Mouse (Mus musculus): Measurements from ENCODE around the gene Zyg11b. TPM values are rescaled to one million over a fixed set of nuclear protein-coding genes. Genes with fewer than 3 reads are reported as not detected.

Gene Zyg11b
- polyA plus RNA-seq, 1 experiment from 2014 or later: 9.1 TPM

DNA sequence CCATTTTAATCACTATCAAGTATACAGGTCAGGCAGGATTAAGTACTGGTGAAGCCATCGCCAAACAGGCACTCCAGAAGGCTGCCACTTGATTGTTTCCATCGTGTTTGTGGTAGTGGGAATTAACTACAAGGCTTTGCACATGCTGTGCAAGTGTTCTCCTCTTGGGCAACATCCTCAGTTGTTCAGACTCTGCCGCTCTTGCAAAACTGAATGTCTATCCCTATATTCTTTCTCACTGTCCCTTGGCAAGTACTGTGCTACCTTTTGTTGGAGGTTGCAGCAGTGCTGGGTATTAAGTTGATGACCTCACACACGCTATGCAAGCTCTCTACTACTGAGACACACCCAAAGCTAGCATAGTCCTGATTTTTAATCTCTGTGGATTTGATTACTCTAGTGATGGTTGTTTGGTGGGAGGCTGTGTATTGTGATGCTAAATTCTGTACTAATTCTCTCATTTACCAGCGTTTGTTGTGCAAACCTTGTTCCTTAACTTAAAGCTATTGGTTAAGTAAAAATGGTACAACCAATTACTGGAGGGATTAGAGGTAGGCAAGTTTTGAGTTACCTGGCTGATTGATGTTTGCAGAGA is 1.5 kb upstream of the Zyg11b start:
- Histone ChIP-seq H3K4me1 (ENCODE audit: control insufficient read depth, insufficient read depth, low read length) (peaks cover 7% of the 10 kb centered on the region; the same call in 1 of the 2 replicates), H3K36me3 (ENCODE audit: control insufficient read depth, insufficient read depth, low read length) (no peaks in the 10 kb centered on the region), H3K27me3 (ENCODE audit: control insufficient read depth, insufficient read depth, low read length) (no peaks in the 10 kb centered on the region), H3K27ac (ENCODE audit: low read depth, low read length) (no peak overlapping the region), H3K9ac (ENCODE audit: low read depth, low read length) (no peak overlapping the region), H3K9me3 (replicated peaks; ENCODE audit: control insufficient read depth, low read length) (peaks cover 6% of the 10 kb centered on the region; the same call in 1 of the 2 replicates), H3K4me3 (ENCODE audit: low read depth, low read length) (no peak overlapping the region), H3K4me2 (no peak overlapping the region)
- 73% methylated on average over 5 of the region's 5 CpGs for WGBS (ENCODE audit: insufficient replicate concordance)
- ATAC-seq (replicated peaks; ENCODE audit: insufficient number of reproducible peaks, low FRiP score, low TSS enrichment): no peak

DNA sequence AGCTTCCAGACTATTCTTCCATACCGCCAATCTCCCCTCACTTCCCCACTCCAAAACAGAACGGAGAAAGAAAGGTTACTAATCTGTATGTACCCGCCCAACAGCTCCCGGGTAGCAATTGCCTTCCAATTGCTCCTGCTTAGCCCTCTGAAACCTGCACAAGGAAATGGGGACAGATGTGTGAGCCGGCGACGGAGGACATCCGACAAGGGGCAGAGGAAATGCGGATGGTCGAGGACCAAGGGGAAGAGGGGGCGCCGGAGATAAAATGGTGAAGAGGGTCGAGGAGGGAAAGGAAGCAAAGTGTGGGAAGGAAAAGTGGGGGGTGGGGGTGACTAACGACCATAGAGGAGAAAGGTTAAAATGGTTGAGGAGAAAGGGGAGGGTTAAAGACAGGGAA is 630 bp downstream of the Zyg11b start:
- Histone ChIP-seq H3K4me3 (ENCODE audit: low read depth, low read length) (peak overlapping the region; percentile 91), H3K27ac (ENCODE audit: low read depth, low read length) (peak overlapping the region; percentile 89; the same call in 1 of the 2 replicates), H3K9me3 (replicated peaks; ENCODE audit: control insufficient read depth, low read length) (0 out of 2 replicates have a peak, but pooled peaks cover 1% of the 10 kb centered on the region), H3K4me2 (peak overlapping the region; percentile 60), H3K27me3 (ENCODE audit: control insufficient read depth, insufficient read depth, low read length) (no peaks in the 10 kb centered on the region), H3K9ac (ENCODE audit: low read depth, low read length) (peak overlapping the region; percentile 91), H3K4me1 (ENCODE audit: control insufficient read depth, insufficient read depth, low read length) (peaks cover 7% of the 10 kb centered on the region; the same call in 1 of the 2 replicates), H3K36me3 (ENCODE audit: control insufficient read depth, insufficient read depth, low read length) (no peaks in the 10 kb centered on the region)
- WGBS (ENCODE audit: insufficient replicate concordance): 1% methylated on average over 14 of the region's 14 CpGs
- ATAC-seq (replicated peaks; ENCODE audit: insufficient number of reproducible peaks, low FRiP score, low TSS enrichment): no peak; the same call in 1 of the 2 replicates

DNA sequence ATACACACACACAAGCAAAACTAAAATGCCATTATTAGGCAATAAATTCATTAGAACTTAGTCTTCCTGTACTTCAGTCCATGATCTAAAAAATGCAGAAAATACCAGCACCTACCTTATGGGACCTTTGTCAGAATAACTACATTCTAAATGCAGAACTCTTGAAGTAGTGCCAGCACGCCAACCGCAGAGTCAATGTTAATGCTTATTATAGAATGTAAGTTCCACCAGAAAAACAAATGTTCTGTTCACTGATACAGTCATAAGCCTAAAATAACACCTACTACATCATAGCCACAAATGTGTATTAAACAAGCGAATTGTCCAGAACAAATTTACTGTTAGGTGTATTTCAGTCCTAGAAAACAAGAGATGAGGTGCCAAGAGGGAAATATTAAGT is 23.9 kb downstream of the Zyg11b start:
- no peak overlapping the region for H3K27ac ChIP-seq (ENCODE audit: low read depth, low read length)

DNA sequence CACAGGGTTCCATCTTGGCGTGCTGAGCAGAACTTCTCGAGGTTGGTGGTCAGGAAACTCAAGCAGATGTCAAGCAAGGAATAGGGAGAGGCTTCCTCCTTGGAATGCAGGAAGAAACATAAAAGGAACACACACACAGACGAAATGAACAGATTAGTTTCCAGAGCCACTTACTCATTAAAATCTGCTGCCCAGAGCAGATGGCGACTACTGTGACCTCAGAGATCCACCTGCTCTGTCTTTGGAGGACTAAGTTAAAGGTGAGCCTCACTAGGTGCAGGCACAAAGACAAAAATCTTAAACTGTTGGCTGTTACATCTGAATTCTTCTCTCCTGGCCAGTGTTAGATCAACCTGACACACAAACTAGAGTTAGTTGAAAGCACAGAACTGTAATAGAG is 28.6 kb downstream of the Zyg11b start:
- H3K4me2 ChIP-seq: no peak overlapping the region

More for the DNA sequence above, 23.9 kb downstream of the Zyg11b start:
- Histone ChIP-seq H3K4me1 (ENCODE audit: control insufficient read depth, insufficient read depth, low read length) (no peaks in the 10 kb centered on the region), H3K9ac (ENCODE audit: low read depth, low read length) (no peak overlapping the region), H3K27me3 (ENCODE audit: control insufficient read depth, insufficient read depth, low read length) (no peaks in the 10 kb centered on the region), H3K36me3 (ENCODE audit: control insufficient read depth, insufficient read depth, low read length) (no peaks in the 10 kb centered on the region), H3K9me3 (replicated peaks; ENCODE audit: control insufficient read depth, low read length) (no peaks in the 10 kb centered on the region), H3K4me3 (ENCODE audit: low read depth, low read length) (no peak overlapping the region), H3K4me2 (no peak overlapping the region)
- ATAC-seq (replicated peaks; ENCODE audit: insufficient number of reproducible peaks, low FRiP score, low TSS enrichment): no peak
- WGBS (ENCODE audit: insufficient replicate concordance): 92% methylated on average over 3 of the region's 3 CpGs

GRCm38 (mm10) chr4:108265774-108266173 is 35.1 kb downstream of the Zyg11b start:
- H3K9ac ChIP-seq (ENCODE audit: low read depth, low read length): no peak overlapping the region
- H3K9me3 ChIP-seq (replicated peaks; ENCODE audit: control insufficient read depth, low read length): no peaks in the 10 kb centered on the region
- no peak for ATAC-seq (replicated peaks; ENCODE audit: insufficient number of reproducible peaks, low FRiP score, low TSS enrichment)
- no peak overlapping the region for H3K4me3 ChIP-seq (ENCODE audit: low read depth, low read length)
- WGBS (ENCODE audit: insufficient replicate concordance): 73% methylated on average over 7 of the region's 7 CpGs
- no peak overlapping the region for H3K27ac ChIP-seq (ENCODE audit: low read depth, low read length)
- no peaks in the 10 kb centered on the region for H3K27me3 ChIP-seq (ENCODE audit: control insufficient read depth, insufficient read depth, low read length)
- H3K4me1 ChIP-seq (ENCODE audit: control insufficient read depth, insufficient read depth, low read length): no peaks in the 10 kb centered on the region
- no peak overlapping the region for H3K4me2 ChIP-seq
- peaks cover 13% of the 10 kb centered on the region for H3K36me3 ChIP-seq (ENCODE audit: control insufficient read depth, insufficient read depth, low read length)

More for the DNA sequence above, 28.6 kb downstream of the Zyg11b start:
- no peaks in the 10 kb centered on the region for H3K36me3 ChIP-seq (ENCODE audit: control insufficient read depth, insufficient read depth, low read length)
- H3K4me1 ChIP-seq (ENCODE audit: control insufficient read depth, insufficient read depth, low read length): no peaks in the 10 kb centered on the region
- H3K4me3 ChIP-seq (ENCODE audit: low read depth, low read length): no peak overlapping the region
- no peak for ATAC-seq (replicated peaks; ENCODE audit: insufficient number of reproducible peaks, low FRiP score, low TSS enrichment)
- no peaks in the 10 kb centered on the region for H3K9me3 ChIP-seq (replicated peaks; ENCODE audit: control insufficient read depth, low read length)
- H3K27me3 ChIP-seq (ENCODE audit: control insufficient read depth, insufficient read depth, low read length): no peaks in the 10 kb centered on the region
- no peak overlapping the region for H3K9ac ChIP-seq (ENCODE audit: low read depth, low read length)
- WGBS (ENCODE audit: insufficient replicate concordance): 65% methylated on average over 4 of the region's 4 CpGs
- H3K27ac ChIP-seq (ENCODE audit: low read depth, low read length): no peak overlapping the region

DNA sequence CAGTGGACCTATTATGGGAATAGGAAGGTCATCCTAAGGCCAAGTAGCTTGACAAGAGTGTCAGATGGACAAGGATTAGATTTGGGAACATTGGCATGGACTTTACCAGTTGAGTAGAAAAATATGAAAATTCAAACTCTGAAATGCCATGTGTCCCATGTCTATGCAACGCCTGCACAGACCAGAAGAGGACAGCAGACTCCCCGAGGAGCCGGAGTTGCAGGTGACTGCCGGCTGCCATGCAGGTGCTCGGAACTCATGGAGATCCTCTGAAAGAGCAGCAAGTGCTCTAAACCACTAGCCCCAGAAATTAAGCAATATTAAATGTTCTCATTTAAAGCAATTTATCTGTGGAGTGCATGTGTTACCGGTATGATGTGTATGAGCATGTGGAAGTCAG is 47.6 kb downstream of the Zyg11b start:
- no peaks in the 10 kb centered on the region for H3K4me1 ChIP-seq (ENCODE audit: control insufficient read depth, insufficient read depth, low read length)
- WGBS (ENCODE audit: insufficient replicate concordance): 86% methylated on average over 6 of the region's 6 CpGs
- H3K9ac ChIP-seq (ENCODE audit: low read depth, low read length): no peak overlapping the region
- H3K4me3 ChIP-seq (ENCODE audit: low read depth, low read length): no peak overlapping the region
- peaks cover 28% of the 10 kb centered on the region for H3K36me3 ChIP-seq (ENCODE audit: control insufficient read depth, insufficient read depth, low read length)
- no peaks in the 10 kb centered on the region for H3K27me3 ChIP-seq (ENCODE audit: control insufficient read depth, insufficient read depth, low read length)
- no peak overlapping the region for H3K4me2 ChIP-seq
- H3K27ac ChIP-seq (ENCODE audit: low read depth, low read length): no peak overlapping the region
- ATAC-seq (replicated peaks; ENCODE audit: insufficient number of reproducible peaks, low FRiP score, low TSS enrichment): no peak
- H3K9me3 ChIP-seq (replicated peaks; ENCODE audit: control insufficient read depth, low read length): no peaks in the 10 kb centered on the region

GRCm38 (mm10) chr4:108250501-108250900 is 50.4 kb downstream of the Zyg11b start:
- H3K9me3 ChIP-seq (replicated peaks; ENCODE audit: control insufficient read depth, low read length): no peaks in the 10 kb centered on the region
- H3K4me3 ChIP-seq (ENCODE audit: low read depth, low read length): no peak overlapping the region
- ATAC-seq (replicated peaks; ENCODE audit: insufficient number of reproducible peaks, low FRiP score, low TSS enrichment): no peak
- H3K27me3 ChIP-seq (ENCODE audit: control insufficient read depth, insufficient read depth, low read length): no peaks in the 10 kb centered on the region
- H3K36me3 ChIP-seq (ENCODE audit: control insufficient read depth, insufficient read depth, low read length): peaks cover 18% of the 10 kb centered on the region
- no peak overlapping the region for H3K4me2 ChIP-seq
- no peak overlapping the region for H3K9ac ChIP-seq (ENCODE audit: low read depth, low read length)
- no peak overlapping the region for H3K27ac ChIP-seq (ENCODE audit: low read depth, low read length)
- 92% methylated on average over 9 of the region's 9 CpGs for WGBS (ENCODE audit: insufficient replicate concordance)
- H3K4me1 ChIP-seq (ENCODE audit: control insufficient read depth, insufficient read depth, low read length): no peaks in the 10 kb centered on the region

GRCm38 (mm10) chr4:108249314-108249713 is 51.6 kb downstream of the Zyg11b start:
- 86% methylated on average over 3 of the region's 3 CpGs for WGBS (ENCODE audit: insufficient replicate concordance)
- no peak for ATAC-seq (replicated peaks; ENCODE audit: insufficient number of reproducible peaks, low FRiP score, low TSS enrichment)
- Histone ChIP-seq H3K4me3 (ENCODE audit: low read depth, low read length) (no peak overlapping the region), H3K9me3 (replicated peaks; ENCODE audit: control insufficient read depth, low read length) (no peaks in the 10 kb centered on the region), H3K9ac (ENCODE audit: low read depth, low read length) (no peak overlapping the region), H3K36me3 (ENCODE audit: control insufficient read depth, insufficient read depth, low read length) (peaks cover 18% of the 10 kb centered on the region), H3K4me1 (ENCODE audit: control insufficient read depth, insufficient read depth, low read length) (no peaks in the 10 kb centered on the region), H3K27me3 (ENCODE audit: control insufficient read depth, insufficient read depth, low read length) (no peaks in the 10 kb centered on the region), H3K4me2 (no peak overlapping the region), H3K27ac (ENCODE audit: low read depth, low read length) (no peak overlapping the region)

- WGBS (ENCODE audit: insufficient replicate concordance): 86% methylated on average over 3 of the region's 3 CpGs
- Histone ChIP-seq H3K27ac (ENCODE audit: low read depth, low read length) (no peak overlapping the region), H3K4me3 (ENCODE audit: low read depth, low read length) (no peak overlapping the region), H3K9me3 (replicated peaks; ENCODE audit: control insufficient read depth, low read length) (no peaks in the 10 kb centered on the region), H3K4me2 (no peak overlapping the region), H3K27me3 (ENCODE audit: control insufficient read depth, insufficient read depth, low read length) (no peaks in the 10 kb centered on the region), H3K9ac (ENCODE audit: low read depth, low read length) (no peak overlapping the region), H3K4me1 (ENCODE audit: control insufficient read depth, insufficient read depth, low read length) (no peaks in the 10 kb centered on the region), H3K36me3 (ENCODE audit: control insufficient read depth, insufficient read depth, low read length) (peaks cover 15% of the 10 kb centered on the region)
- ATAC-seq (replicated peaks; ENCODE audit: insufficient number of reproducible peaks, low FRiP score, low TSS enrichment): no peak
These were observed 67.2 kb downstream of the Zyg11b start for GRCm38 (mm10) chr4:108233654-108234053.

All from heart, embryonic 11.5 days (tissue).